Mouse (Mus musculus) forebrain, embryonic 11.5 days (tissue): ENCODE results near the gene Hpdl. TPM values are rescaled to one million over a fixed set of nuclear protein-coding genes. Genes with fewer than 3 reads are reported as not detected.

Source experiments
- ATAC-seq: fragments of 200-750 bp; cut with Nextera tagmentation; replicated peaks from 2 replicates; pipeline ENCODE4 v1.8.0; 2017; ENCODE audit warnings: moderate TSS enrichment; ENCODE audit not compliant: low FRiP score
- DNase-seq: peaks from one replicate; pipeline ENCODE4 v3.0.0-alpha.2; 2017; ENCODE audit warnings: low spot score
- H3K27ac ChIP-seq: fragments of 300-500 bp; sonication (generic); 2 replicates; pipeline ENCODE4 v1.5.1; 2014; ENCODE audit warnings: low read depth, low read length
- H3K27me3 ChIP-seq: fragments of 300-500 bp; sonication (generic); 2 replicates; pipeline ENCODE4 v1.6.1; 2014; ENCODE audit warnings: mild to moderate bottlenecking, low read length, mixed read lengths; ENCODE audit not compliant: control insufficient read depth, insufficient read depth
- H3K36me3 ChIP-seq: fragments of 300-500 bp; sonication (generic); 2 replicates; pipeline ENCODE4 v1.6.1; 2014; ENCODE audit warnings: mild to moderate bottlenecking, low read length, moderate library complexity, mixed read lengths; ENCODE audit not compliant: control insufficient read depth, insufficient read depth
- H3K4me1 ChIP-seq: fragments of 300-500 bp; sonication (generic); replicated peaks from 2 replicates; pipeline ENCODE4 v1.6.1; 2014; ENCODE audit warnings: low read length, mixed read lengths; ENCODE audit not compliant: control insufficient read depth, insufficient read depth
- H3K4me2 ChIP-seq: fragments of 300-500 bp; sonication (generic); 2 replicates; pipeline ENCODE4 v1.6.1; 2014; ENCODE audit warnings: low read depth, mild to moderate bottlenecking, low read length, moderate library complexity, mixed read lengths; ENCODE audit not compliant: severe bottlenecking
- H3K4me3 ChIP-seq: fragments of 300-500 bp; sonication (generic); 2 replicates; pipeline ENCODE4 v1.5.1; 2014; ENCODE audit warnings: low read depth, low read length
- H3K9ac ChIP-seq: fragments of 300-500 bp; sonication (generic); 2 replicates; pipeline ENCODE4 v1.6.1; 2014; ENCODE audit warnings: low read length
- H3K9me3 ChIP-seq: fragments of 300-500 bp; sonication (generic); 2 replicates; pipeline ENCODE4 v1.6.1; 2016; ENCODE audit warnings: low read length, mixed read lengths; ENCODE audit not compliant: control insufficient read depth
- WGBS: fragments of 180-500 bp; shearing (Covaris S2); extraction: QIAGEN DNeasy Blood & Tissue Kit; methylation state at CpG from one replicate; pipeline ENCODE4 v1.1.7; 2014; 5-methylcytosine and 5-hydroxymethylcytosine counted together
- polyA plus RNA-seq: library from polyadenylated mRNA; unstranded; fragments of >200 nt; fragmentation: Nextera tagmentation; extraction: Ambion mirVana; gene quantifications from 2 replicates; pipeline ENCODE4 v1.2.1, GENCODE M21; 2014

Gene Hpdl
- polyA plus RNA-seq, 1 experiment from 2014 or later: 1.6 TPM

DNA sequence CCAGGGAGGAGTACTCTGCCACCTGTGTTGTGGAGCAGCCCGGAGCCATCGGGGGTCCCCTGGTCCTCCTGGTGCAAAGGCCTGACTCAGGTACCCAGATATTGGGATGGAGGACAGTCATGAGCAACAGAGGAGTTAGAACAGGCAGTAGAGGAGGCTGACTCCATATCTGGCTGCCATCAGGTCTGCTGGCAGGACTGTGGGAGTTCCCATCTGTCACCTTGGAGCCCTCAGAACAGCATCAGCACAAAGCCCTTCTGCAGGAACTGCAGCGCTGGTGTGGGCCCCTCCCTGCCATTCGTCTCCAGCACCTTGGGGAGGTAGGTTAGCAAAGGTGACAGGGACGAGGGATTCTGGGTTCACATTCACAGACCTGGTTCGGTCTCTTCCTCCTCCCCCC is 4.0 kb downstream of the Hpdl start:
- no peak for DNase-seq
- 89% methylated on average over 6 of the region's 6 CpGs for WGBS
- H3K27ac ChIP-seq: no peak overlapping the region

DNA sequence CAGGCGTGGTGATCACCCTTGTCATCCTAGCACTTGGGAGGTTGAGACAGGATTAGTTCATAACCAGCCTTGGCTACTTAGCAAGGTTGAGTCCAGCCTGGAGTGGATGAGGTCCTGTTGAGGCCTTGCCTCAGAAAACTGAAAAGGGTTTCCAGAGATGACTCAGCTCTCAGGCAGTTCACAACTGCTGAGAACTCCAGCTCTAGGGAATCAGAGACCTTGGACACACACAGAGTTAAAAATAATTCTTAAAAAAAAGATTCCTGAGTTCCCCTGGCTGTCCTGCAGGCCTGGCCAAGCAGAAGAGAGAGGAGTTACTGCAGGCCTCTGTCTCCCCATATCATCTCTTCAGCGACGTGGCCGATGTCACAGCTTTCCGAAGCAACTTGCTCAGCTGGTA is 6.2 kb downstream of the Hpdl start:
- Histone ChIP-seq H3K4me2 (no peak overlapping the region), H3K36me3 (no peaks in the 10 kb centered on the region; the same call in 1 of the 2 replicates), H3K9ac (no peak overlapping the region), H3K27me3 (peaks cover 5% of the 10 kb centered on the region), H3K4me1 (peaks cover under 1% of the 10 kb centered on the region; the same call in 1 of the 2 replicates), H3K9me3 (no peaks in the 10 kb centered on the region), H3K4me3 (no peak overlapping the region), H3K27ac (no peak overlapping the region)
- DNase-seq (no peak), ATAC-seq (no peak)
- WGBS: 94% methylated on average over 5 of the region's 5 CpGs

More for the DNA sequence above, 4.0 kb downstream of the Hpdl start:
- H3K4me3 ChIP-seq: no peak overlapping the region
- peaks cover 9% of the 10 kb centered on the region; the same call in 1 of the 2 replicates for H3K4me1 ChIP-seq
- no peak for ATAC-seq
- no peaks in the 10 kb centered on the region for H3K9me3 ChIP-seq
- H3K36me3 ChIP-seq: no peaks in the 10 kb centered on the region; the same call in 1 of the 2 replicates
- peaks cover 13% of the 10 kb centered on the region for H3K27me3 ChIP-seq
- no peak overlapping the region for H3K4me2 ChIP-seq
- H3K9ac ChIP-seq: no peak overlapping the region

DNA sequence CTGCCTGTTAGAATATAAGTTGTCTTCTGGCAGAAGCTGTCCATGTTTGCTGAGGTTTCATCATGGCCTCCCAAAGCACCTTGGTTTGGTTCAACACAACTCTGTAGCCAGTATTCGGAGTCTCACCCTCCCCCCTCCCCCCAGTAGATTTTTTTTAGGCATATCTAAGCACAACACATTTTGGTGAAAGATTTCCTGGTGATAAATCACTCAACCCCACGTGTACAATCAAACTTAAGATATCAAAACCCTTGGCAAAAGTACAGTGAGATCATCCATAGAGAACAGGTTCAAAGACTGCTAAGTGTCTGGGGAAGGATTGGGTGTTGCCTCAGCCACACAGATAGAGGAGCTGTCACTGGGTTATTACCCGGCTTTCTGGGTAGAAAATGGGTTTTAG is 10.5 kb downstream of the Hpdl start:
- H3K27ac ChIP-seq: no peak overlapping the region
- H3K9ac ChIP-seq: no peak overlapping the region
- no peaks in the 10 kb centered on the region for H3K9me3 ChIP-seq
- H3K4me1 ChIP-seq: peaks cover 3% of the 10 kb centered on the region; the same call in 1 of the 2 replicates
- DNase-seq (no peak), ATAC-seq (no peak)
- no peaks in the 10 kb centered on the region for H3K27me3 ChIP-seq
- H3K36me3 ChIP-seq: no peaks in the 10 kb centered on the region; the same call in 1 of the 2 replicates
- whole genome bisulfite sequencing: 87% methylated on average over 3 of the region's 3 CpGs
- H3K4me3 ChIP-seq: no peak overlapping the region
- H3K4me2 ChIP-seq: no peak overlapping the region

DNA sequence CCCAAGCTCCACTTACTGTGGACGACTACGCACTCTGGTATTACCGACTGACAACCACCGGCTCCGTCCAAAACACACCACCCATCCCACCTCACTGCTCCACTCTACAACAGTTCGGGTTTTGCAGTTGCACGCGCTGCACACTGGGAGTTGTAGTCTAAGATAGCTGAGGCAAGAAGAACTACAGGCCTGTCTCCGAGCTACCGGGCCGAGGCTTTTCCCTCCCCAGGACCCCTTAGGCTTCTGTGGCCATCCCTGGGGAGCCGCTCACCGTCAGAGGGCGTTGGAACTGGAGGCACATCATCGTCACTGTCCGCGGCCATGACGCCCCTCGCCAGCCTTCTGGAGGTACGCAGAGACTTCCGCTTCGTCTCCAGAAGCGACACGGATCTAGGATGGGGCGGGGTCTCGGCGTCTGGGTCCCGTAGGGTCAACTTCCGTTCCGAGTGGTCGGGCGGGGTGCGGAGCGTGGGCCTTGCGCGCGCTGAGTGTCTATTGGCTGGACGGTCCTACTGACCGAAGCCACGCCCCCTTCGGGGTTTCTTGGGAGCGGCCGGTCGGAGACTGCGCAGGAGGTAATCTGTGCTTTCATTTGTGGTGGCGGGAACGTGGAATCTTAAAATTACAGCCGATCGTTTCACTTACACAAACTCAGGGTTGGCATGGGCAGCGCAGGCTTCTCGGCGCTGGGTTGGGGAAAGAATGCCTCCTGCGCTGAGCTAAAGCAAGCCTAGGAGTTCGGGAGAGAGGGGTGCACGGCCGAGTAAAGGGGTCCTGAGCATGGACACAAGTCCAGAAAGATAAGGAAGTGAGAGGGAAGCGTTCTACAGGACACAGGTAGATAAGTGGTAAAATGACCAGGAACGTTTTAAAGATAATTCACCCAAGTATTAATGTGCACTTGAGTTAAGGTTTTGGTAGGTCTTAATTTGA is 14.0 kb downstream of the Hpdl start, which contains the start of the genes Toe1 and Mutyh:
Gene Toe1 (minus strand): TSS at position 444 of the 933 bp plus-strand sequence.
Gene Mutyh (plus strand): TSS at position 527 of the 933 bp plus-strand sequence.
- peaks cover 3% of the 10 kb centered on the region; the same call in 1 of the 2 replicates for H3K36me3 ChIP-seq
- peak; percentile 97 for ATAC-seq

DNA sequence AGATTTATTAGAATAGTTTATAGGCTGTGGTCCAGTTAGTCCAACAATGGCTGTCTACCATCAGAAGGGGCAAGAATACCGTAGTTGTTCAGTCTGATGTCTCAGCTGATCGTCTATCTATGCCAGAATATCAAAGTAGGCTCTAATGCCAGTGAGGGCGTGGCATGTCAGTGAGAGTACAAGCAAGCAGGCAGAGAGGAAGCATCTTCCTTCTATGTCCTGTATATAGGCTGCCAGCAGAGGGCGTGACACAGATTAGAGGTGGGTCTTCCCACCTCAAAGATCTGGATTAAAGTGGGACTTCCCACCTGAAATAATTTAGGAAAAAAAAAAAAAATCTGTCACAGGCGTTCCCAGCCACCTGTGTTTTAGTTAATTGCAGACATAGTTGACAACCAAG is 21.6 kb downstream of the Hpdl start:
- H3K27ac ChIP-seq: no peak overlapping the region
- H3K9ac ChIP-seq: no peak overlapping the region
- ATAC-seq: no peak
- H3K36me3 ChIP-seq: peaks cover under 1% of the 10 kb centered on the region; the same call in 1 of the 2 replicates
- H3K4me2 ChIP-seq: no peak overlapping the region
- no peaks in the 10 kb centered on the region for H3K9me3 ChIP-seq
- no peak for DNase-seq
- no peak overlapping the region for H3K4me3 ChIP-seq
- no peaks in the 10 kb centered on the region for H3K4me1 ChIP-seq
- H3K27me3 ChIP-seq: no peaks in the 10 kb centered on the region
- 41% methylated on average over 5 of the region's 5 CpGs for WGBS

More for the DNA sequence above, 14.0 kb downstream of the Hpdl start, which contains the start of the genes Toe1 and Mutyh:
- peak; percentile 99 for DNase-seq
- under 1% methylated on average over 58 of the region's 58 CpGs for WGBS
- Histone ChIP-seq H3K4me1 (peaks cover 3% of the 10 kb centered on the region; the same call in 1 of the 2 replicates), H3K9me3 (no peaks in the 10 kb centered on the region), H3K4me2 (peak within 1 kb of the TSS; percentile 61), H3K27ac (peak within 1 kb of the TSS; percentile 72), H3K27me3 (no peaks in the 10 kb centered on the region), H3K4me3 (peak within 1 kb of the TSS; percentile 39), H3K9ac (peak within 1 kb of the TSS; percentile 50)

DNA sequence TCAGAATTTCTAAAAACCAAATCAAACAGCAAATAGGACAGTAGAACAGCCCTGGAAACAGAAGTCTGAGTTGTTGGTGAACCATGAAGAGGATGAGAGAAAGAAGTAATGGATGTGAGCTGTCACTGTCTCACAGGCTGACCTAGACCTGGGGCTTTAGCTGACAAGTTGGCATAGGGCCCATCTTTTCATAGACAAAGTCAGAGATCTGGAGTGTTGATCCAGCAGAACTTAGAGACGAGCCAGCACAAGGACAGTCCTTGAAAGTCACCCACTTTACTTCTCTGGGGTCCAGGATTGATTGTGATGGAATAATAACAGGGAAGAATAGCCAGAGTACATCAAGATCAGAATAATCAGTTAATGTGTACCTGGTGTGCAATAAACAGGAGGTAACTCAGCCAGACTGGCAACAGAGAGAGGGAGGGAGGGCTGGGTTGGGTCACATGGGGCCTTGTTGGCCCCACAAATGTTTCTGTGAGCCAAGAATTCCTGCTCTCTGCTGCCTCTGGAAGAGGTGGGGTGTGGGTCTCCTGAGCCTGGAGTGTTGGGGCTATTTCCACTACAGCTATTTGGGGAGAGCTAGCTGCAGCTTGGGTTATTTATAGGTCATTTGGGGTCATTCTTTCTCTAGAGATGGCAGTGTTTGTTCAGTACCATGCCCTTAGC is 24.9 kb downstream of the Hpdl start:
- no peak overlapping the region for H3K4me3 ChIP-seq
- ATAC-seq: no peak
- WGBS: 77% methylated on average over 1 of the region's 1 CpGs

DNA sequence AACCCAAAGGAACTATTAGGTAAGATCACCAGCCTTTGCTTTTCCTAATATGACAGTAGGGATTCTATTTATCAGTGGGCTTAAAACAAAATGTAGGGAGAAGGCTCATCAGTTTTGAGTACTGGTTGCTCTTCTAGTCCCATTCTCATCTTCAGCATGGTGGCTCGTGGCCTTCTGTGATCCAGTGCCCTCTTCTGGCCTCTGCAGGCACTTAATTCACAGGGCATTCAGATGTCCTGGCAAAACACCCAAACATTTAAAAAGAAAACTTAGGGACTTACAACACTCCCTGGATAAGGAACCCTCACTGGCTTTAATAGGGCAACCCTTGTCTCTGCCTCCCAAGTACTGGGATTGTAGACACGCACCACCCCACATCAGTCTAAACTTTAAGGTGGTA is 27.2 kb downstream of the Hpdl start:
- DNase-seq (peak; percentile 31), ATAC-seq (no peak)
- Histone ChIP-seq H3K9me3 (no peaks in the 10 kb centered on the region), H3K4me3 (no peak overlapping the region), H3K27me3 (no peaks in the 10 kb centered on the region), H3K4me2 (no peak overlapping the region), H3K36me3 (no peaks in the 10 kb centered on the region), H3K4me1 (no peaks in the 10 kb centered on the region), H3K27ac (no peak overlapping the region), H3K9ac (no peak overlapping the region)
- 74% methylated on average over 2 of the region's 2 CpGs for WGBS

More for the DNA sequence above, 24.9 kb downstream of the Hpdl start:
- Histone ChIP-seq H3K9ac (no peak overlapping the region), H3K4me2 (no peak overlapping the region), H3K9me3 (no peaks in the 10 kb centered on the region), H3K27ac (no peak overlapping the region), H3K36me3 (no peaks in the 10 kb centered on the region), H3K27me3 (no peaks in the 10 kb centered on the region), H3K4me1 (no peaks in the 10 kb centered on the region)
- DNase-seq: peak; percentile 23

DNA sequence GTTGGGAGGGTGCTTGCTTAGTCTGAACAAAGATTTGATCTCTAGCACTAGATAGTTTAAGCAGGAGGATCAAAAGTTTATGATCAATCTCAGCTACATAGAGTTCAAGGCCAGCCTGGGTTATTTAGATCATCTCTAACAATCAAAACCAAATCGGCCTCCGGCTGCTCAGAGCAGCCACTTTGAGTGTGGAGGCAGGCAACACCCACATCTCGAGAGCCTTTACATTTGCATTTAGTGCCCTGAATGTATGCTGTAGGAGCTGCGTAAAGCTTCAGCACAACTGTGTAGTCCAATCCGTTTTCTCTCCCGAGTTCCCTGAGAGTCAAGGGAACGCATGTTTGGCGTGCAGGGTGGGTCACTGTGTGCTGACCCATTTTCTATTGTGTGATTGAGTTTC is 29.1 kb downstream of the Hpdl start:
- Histone ChIP-seq H3K9me3 (no peaks in the 10 kb centered on the region), H3K9ac (no peak overlapping the region), H3K27ac (no peak overlapping the region), H3K27me3 (no peaks in the 10 kb centered on the region), H3K4me2 (no peak overlapping the region), H3K36me3 (no peaks in the 10 kb centered on the region), H3K4me1 (no peaks in the 10 kb centered on the region), H3K4me3 (no peak overlapping the region)
- 89% methylated on average over 8 of the region's 8 CpGs for WGBS
- ATAC-seq: no peak
- peak; percentile 4 for DNase-seq
